Mouse (Mus musculus) intestine, embryonic 14.5 days (tissue): ENCODE data around the gene Kdm1a. TPM values are rescaled to one million over a fixed set of nuclear protein-coding genes. Genes with fewer than 3 reads are reported as not detected.

Source experiments
- ATAC-seq: fragments of 200-750 bp; cut with Nextera tagmentation; replicated peaks from 2 replicates; pipeline ENCODE4 v1.8.0; 2017; ENCODE audit warnings: low read depth, moderate number of reproducible peaks, moderate TSS enrichment, moderate library complexity; ENCODE audit not compliant: low FRiP score, low TSS enrichment
- DNase-seq: peaks from one replicate; pipeline ENCODE4 v3.0.0-alpha.2; 2018; ENCODE audit warnings: low spot score
- H3K27ac ChIP-seq: fragments of 300-500 bp; sonication (generic); 2 replicates; pipeline ENCODE4 v1.5.1; 2014; ENCODE audit warnings: low read depth, mild to moderate bottlenecking, control low read depth
- H3K27me3 ChIP-seq: fragments of 300-500 bp; sonication (generic); replicated peaks from 2 replicates; pipeline ENCODE4 v1.6.1; 2014; ENCODE audit warnings: low read length, control low read depth; ENCODE audit not compliant: control insufficient read depth, insufficient read depth
- H3K36me3 ChIP-seq: fragments of 300-500 bp; sonication (generic); 2 replicates; pipeline ENCODE4 v1.6.1; 2014; ENCODE audit warnings: low read length, control low read depth; ENCODE audit not compliant: control insufficient read depth, insufficient read depth
- H3K4me1 ChIP-seq: fragments of 300-500 bp; sonication (generic); replicated peaks from 2 replicates; pipeline ENCODE4 v1.6.1; 2014; ENCODE audit warnings: low read length, control low read depth, mixed read lengths; ENCODE audit not compliant: control insufficient read depth, insufficient read depth
- H3K4me2 ChIP-seq: fragments of 300-500 bp; sonication (generic); 2 replicates; pipeline ENCODE4 v1.6.1; 2014; ENCODE audit warnings: low read length
- H3K4me3 ChIP-seq: fragments of 300-500 bp; sonication (generic); 2 replicates; pipeline ENCODE4 v1.5.1; 2014; ENCODE audit warnings: low read depth, low read length, control low read depth, mixed read lengths
- H3K9ac ChIP-seq: fragments of 300-500 bp; sonication (generic); 2 replicates; pipeline ENCODE4 v1.6.1; 2014; ENCODE audit warnings: mild to moderate bottlenecking, low read length
- H3K9me3 ChIP-seq: fragments of 300-500 bp; sonication (generic); 2 replicates; pipeline ENCODE4 v1.6.1; 2016; ENCODE audit warnings: low read length, control low read depth; ENCODE audit not compliant: control insufficient read depth
- WGBS: fragments of 180-500 bp; shearing (Covaris S2); extraction: QIAGEN DNeasy Blood & Tissue Kit; methylation state at CpG from one replicate; pipeline ENCODE4 v1.1.7; 2014; 5-methylcytosine and 5-hydroxymethylcytosine counted together
- polyA plus RNA-seq: library from polyadenylated mRNA; unstranded; fragments of >200 nt; fragmentation: Nextera tagmentation; extraction: Ambion mirVana; gene quantifications from 2 replicates; pipeline ENCODE4 v1.2.1, GENCODE M21; 2014

Gene Kdm1a
- polyA plus RNA-seq, 1 experiment from 2014 or later: 54.8 TPM

DNA sequence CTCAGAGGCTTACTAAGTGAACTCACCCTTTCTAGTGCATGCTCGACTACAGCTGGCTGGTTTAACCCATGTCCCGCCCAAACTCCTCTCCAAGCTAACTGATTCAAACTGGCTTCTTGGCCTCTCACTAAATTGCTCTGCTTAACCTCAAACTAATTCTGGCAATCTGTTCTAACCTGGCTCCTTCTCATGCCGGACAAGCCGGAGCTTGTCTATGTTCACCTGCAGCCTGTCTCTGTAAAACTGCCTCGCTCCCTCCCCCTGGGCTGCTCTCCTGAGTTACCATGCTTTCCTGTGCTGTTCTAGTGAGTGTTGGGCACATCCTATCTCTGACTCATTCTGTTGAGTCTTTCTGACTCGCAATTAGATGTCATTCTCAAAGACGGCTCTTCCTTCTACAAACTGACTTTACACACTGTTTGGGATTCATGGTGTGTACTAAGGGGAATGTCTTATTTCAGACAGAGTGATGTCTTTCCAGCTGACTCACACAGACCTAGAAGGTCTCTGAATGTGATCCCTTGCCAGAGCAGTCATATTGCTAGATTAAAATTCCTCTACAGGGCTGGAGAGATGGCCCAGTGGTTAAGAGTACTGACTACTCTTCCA is 4.2 kb downstream of the Kdm1a start:
- H3K27me3 ChIP-seq: no peaks in the 10 kb centered on the region
- ATAC-seq (no peak), DNase-seq (no peak)
- H3K4me3 ChIP-seq: no peak overlapping the region
- no peaks in the 10 kb centered on the region for H3K9me3 ChIP-seq
- H3K27ac ChIP-seq: no peak overlapping the region
- H3K9ac ChIP-seq: no peak overlapping the region
- peaks cover 11% of the 10 kb centered on the region for H3K4me1 ChIP-seq
- WGBS: 81% methylated on average over 7 of the region's 7 CpGs
- H3K4me2 ChIP-seq: no peak overlapping the region
- no peaks in the 10 kb centered on the region for H3K36me3 ChIP-seq

DNA sequence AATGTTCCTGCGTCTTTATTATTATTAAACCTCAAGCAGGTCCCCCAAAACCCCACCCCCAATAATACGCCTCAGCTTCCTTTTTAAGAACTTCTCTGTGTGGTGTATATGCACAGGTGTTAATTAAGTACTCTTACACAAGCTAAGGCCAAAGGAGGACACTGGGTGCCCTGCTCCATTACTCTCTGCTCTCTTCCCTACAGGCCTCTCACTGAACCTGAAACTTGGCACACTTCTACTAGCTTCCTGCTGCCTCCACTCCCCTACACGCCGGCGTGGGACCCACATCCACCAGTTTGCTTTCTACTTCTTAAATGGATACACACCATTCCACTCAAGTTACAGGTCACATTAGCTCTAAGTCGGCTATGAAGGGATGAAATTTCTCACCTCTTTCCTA is 7.3 kb downstream of the Kdm1a start:
- no peak overlapping the region for H3K27ac ChIP-seq
- 0 out of 2 replicates have a peak, but pooled peaks cover 3% of the 10 kb centered on the region for H3K4me1 ChIP-seq
- H3K9me3 ChIP-seq: no peaks in the 10 kb centered on the region
- H3K4me2 ChIP-seq: no peak overlapping the region
- H3K36me3 ChIP-seq: peaks cover 19% of the 10 kb centered on the region; the same call in 1 of the 2 replicates
- DNase-seq: no peak
- no peak for ATAC-seq
- WGBS: 82% methylated on average over 6 of the region's 6 CpGs
- no peak overlapping the region for H3K9ac ChIP-seq
- H3K4me3 ChIP-seq: no peak overlapping the region
- no peaks in the 10 kb centered on the region for H3K27me3 ChIP-seq

DNA sequence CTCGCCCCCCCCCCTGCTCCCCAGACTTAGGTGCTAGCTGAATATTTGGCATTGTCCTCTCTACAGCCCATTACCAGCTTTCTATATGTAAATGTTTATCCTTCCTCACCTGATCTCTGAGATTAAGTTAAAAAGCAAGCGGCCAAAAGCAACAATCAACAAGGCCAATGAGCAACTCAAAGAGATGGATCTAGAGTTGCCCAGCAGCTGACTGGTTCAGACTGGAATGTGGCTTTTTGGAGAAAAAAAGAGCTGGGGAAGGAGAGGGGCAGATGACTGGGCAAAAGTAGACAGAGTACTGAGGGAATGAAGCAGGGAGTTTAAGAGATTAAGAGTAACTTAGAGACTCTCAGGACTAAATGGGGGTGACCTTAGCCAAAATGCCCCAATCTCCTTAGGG is 8.5 kb downstream of the Kdm1a start:
- no peak overlapping the region for H3K9ac ChIP-seq
- ATAC-seq: no peak
- no peaks in the 10 kb centered on the region for H3K27me3 ChIP-seq
- no peak overlapping the region for H3K4me2 ChIP-seq
- H3K36me3 ChIP-seq: peaks cover 23% of the 10 kb centered on the region; the same call in 1 of the 2 replicates
- 0 out of 2 replicates have a peak, but pooled peaks cover 3% of the 10 kb centered on the region for H3K4me1 ChIP-seq
- DNase-seq: no peak
- H3K9me3 ChIP-seq: no peaks in the 10 kb centered on the region
- H3K27ac ChIP-seq: no peak overlapping the region
- H3K4me3 ChIP-seq: no peak overlapping the region
- WGBS: 80% methylated on average over 2 of the region's 2 CpGs

DNA sequence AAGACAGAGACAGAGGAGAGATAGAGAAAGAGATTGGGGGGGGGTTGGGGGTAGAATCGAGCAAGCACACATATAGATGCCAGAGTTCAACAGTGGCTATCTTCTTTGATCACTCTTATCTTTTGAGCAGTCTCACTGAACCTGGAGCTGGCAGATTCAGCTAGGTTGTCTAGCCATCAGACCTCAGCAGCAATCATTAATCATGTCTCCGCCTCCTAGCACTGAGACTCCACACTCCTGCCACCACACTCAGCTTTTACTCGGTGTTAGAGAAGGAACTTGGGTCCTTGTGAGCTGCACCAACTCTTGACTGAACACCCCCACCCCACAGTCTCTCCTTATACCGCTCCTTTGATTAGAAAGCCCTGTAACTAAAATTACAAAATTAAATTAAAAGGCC is 10.4 kb downstream of the Kdm1a start:
- WGBS: 53% methylated on average over 4 of the region's 4 CpGs
- DNase-seq (no peak), ATAC-seq (0 out of 2 replicates have a peak, but pooled peaks have one; percentile 32)
- Histone ChIP-seq H3K27me3 (no peaks in the 10 kb centered on the region), H3K9ac (no peak overlapping the region), H3K4me2 (no peak overlapping the region), H3K4me3 (no peak overlapping the region), H3K36me3 (peaks cover 23% of the 10 kb centered on the region; the same call in 1 of the 2 replicates), H3K9me3 (no peaks in the 10 kb centered on the region), H3K4me1 (no peaks in the 10 kb centered on the region), H3K27ac (no peak overlapping the region)

GRCm38 (mm10) chr4:136588003-136588402 is 14.5 kb downstream of the Kdm1a start:
- Histone ChIP-seq H3K4me3 (no peak overlapping the region), H3K9ac (no peak overlapping the region), H3K4me1 (0 out of 2 replicates have a peak, but pooled peaks cover 2% of the 10 kb centered on the region), H3K9me3 (no peaks in the 10 kb centered on the region), H3K4me2 (no peak overlapping the region), H3K27me3 (no peaks in the 10 kb centered on the region), H3K36me3 (peaks cover 23% of the 10 kb centered on the region; the same call in 1 of the 2 replicates), H3K27ac (no peak overlapping the region)
- 86% methylated on average over 4 of the region's 4 CpGs for WGBS
- no peak for ATAC-seq
- DNase-seq: no peak

- H3K4me1 ChIP-seq: 0 out of 2 replicates have a peak, but pooled peaks cover 4% of the 10 kb centered on the region
- peaks cover 17% of the 10 kb centered on the region; the same call in 1 of the 2 replicates for H3K36me3 ChIP-seq
- no peak overlapping the region for H3K9ac ChIP-seq
- 87% methylated on average over 4 of the region's 4 CpGs for WGBS
- H3K27ac ChIP-seq: no peak overlapping the region
- H3K9me3 ChIP-seq: no peaks in the 10 kb centered on the region
- no peak overlapping the region for H3K4me2 ChIP-seq
- no peaks in the 10 kb centered on the region for H3K27me3 ChIP-seq
- DNase-seq (no peak), ATAC-seq (no peak)
- H3K4me3 ChIP-seq: no peak overlapping the region
Measured at GRCm38 (mm10) chr4:136587221-136587827, 15.2 kb downstream of the Kdm1a start.

GRCm38 (mm10) chr4:136581885-136582284 is 20.6 kb downstream of the Kdm1a start:
- Histone ChIP-seq H3K4me3 (no peak overlapping the region), H3K36me3 (peaks cover 2% of the 10 kb centered on the region), H3K4me1 (0 out of 2 replicates have a peak, but pooled peaks cover 4% of the 10 kb centered on the region), H3K27ac (no peak overlapping the region), H3K9me3 (no peaks in the 10 kb centered on the region), H3K9ac (no peak overlapping the region), H3K27me3 (no peaks in the 10 kb centered on the region), H3K4me2 (no peak overlapping the region)
- ATAC-seq: no peak
- WGBS: 85% methylated on average over 3 of the region's 3 CpGs
- no peak for DNase-seq

GRCm38 (mm10) chr4:136569998-136570397 is 32.5 kb downstream of the Kdm1a start:
- no peak overlapping the region for H3K27ac ChIP-seq
- DNase-seq (no peak), ATAC-seq (no peak)
- H3K27me3 ChIP-seq: no peaks in the 10 kb centered on the region
- peaks cover 74% of the 10 kb centered on the region for H3K36me3 ChIP-seq
- H3K4me2 ChIP-seq: no peak overlapping the region
- no peak overlapping the region for H3K4me3 ChIP-seq
- H3K4me1 ChIP-seq: no peaks in the 10 kb centered on the region
- no peaks in the 10 kb centered on the region for H3K9me3 ChIP-seq
- no peak overlapping the region for H3K9ac ChIP-seq

- Histone ChIP-seq H3K9me3 (no peaks in the 10 kb centered on the region), H3K36me3 (peaks cover 88% of the 10 kb centered on the region), H3K27ac (no peak overlapping the region), H3K9ac (no peak overlapping the region), H3K4me1 (no peaks in the 10 kb centered on the region), H3K4me3 (no peak overlapping the region), H3K27me3 (no peaks in the 10 kb centered on the region), H3K4me2 (no peak overlapping the region)
- ATAC-seq (no peak), DNase-seq (no peak)
- WGBS: 79% methylated on average over 3 of the region's 3 CpGs
Measured at GRCm38 (mm10) chr4:136568629-136569028, 33.9 kb downstream of the Kdm1a start.
